Mouse (Mus musculus): ENCODE results near the gene Slc7a5. TPM values are rescaled to one million over a fixed set of nuclear protein-coding genes. Genes with fewer than 3 reads are reported as not detected.

The Slc7a5 gene
- polyA plus RNA-seq, 1 experiment: 0.67 TPM

DNA sequence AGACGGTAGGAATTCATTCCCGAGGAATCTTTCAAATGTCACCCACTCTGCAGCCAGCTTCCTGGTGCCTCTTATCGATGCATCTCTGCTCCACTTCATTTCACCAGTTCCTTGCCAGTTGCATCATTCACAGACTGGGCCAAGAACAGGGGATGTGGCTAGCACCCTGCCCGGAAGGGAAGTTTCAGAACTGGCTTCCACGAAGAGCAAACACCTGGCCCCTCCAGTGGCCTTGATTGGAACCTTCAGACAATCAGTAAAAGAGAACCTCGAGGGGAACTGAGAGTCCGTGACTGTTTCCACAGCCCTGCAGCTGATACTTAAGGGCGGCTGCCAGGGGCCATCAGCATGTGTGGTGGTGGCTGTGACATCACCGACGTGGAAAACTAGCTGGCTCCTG lies 59.0 kb downstream of the Slc7a5 start:
- Histone ChIP-seq H3K4me3 (ENCODE audit: insufficient read depth, low read depth, low read length) (no peak overlapping the region), H3K4me1 (ENCODE audit: control insufficient read depth, insufficient read depth, insufficient read length, low read length) (no peaks in the 10 kb centered on the region), H3K27ac (replicated peaks; ENCODE audit: low read depth, low read length) (no peak overlapping the region)

- Histone ChIP-seq H3K27ac (replicated peaks; ENCODE audit: low read depth, low read length) (no peak overlapping the region), H3K4me3 (ENCODE audit: insufficient read depth, low read depth, low read length) (no peak overlapping the region), H3K4me1 (ENCODE audit: control insufficient read depth, insufficient read depth, insufficient read length, low read length) (no peaks in the 10 kb centered on the region)
Observed at GRCm38 (mm10) chr8:121847987-121848386, 59.5 kb downstream of the Slc7a5 start.

GRCm38 (mm10) chr8:121847261-121847822 lies 60.2 kb downstream of the Slc7a5 start:
- no peak overlapping the region for H3K27ac ChIP-seq (replicated peaks; ENCODE audit: low read depth, low read length)
- no peak overlapping the region for H3K4me3 ChIP-seq (ENCODE audit: insufficient read depth, low read depth, low read length)
- no peaks in the 10 kb centered on the region for H3K4me1 ChIP-seq (ENCODE audit: control insufficient read depth, insufficient read depth, insufficient read length, low read length)

- no peaks in the 10 kb centered on the region for H3K4me1 ChIP-seq (ENCODE audit: control insufficient read depth, insufficient read depth, insufficient read length, low read length)
- H3K4me3 ChIP-seq (ENCODE audit: insufficient read depth, low read depth, low read length): no peak overlapping the region
- no peak overlapping the region for H3K27ac ChIP-seq (replicated peaks; ENCODE audit: low read depth, low read length)
Observed at GRCm38 (mm10) chr8:121846815-121847214, 60.7 kb downstream of the Slc7a5 start.

- H3K4me3 ChIP-seq (ENCODE audit: insufficient read depth, low read depth, low read length): no peak overlapping the region
- H3K4me1 ChIP-seq (ENCODE audit: control insufficient read depth, insufficient read depth, insufficient read length, low read length): no peaks in the 10 kb centered on the region
- no peak overlapping the region for H3K27ac ChIP-seq (replicated peaks; ENCODE audit: low read depth, low read length)
Observed at GRCm38 (mm10) chr8:121844765-121845164, 62.7 kb downstream of the Slc7a5 start.

DNA sequence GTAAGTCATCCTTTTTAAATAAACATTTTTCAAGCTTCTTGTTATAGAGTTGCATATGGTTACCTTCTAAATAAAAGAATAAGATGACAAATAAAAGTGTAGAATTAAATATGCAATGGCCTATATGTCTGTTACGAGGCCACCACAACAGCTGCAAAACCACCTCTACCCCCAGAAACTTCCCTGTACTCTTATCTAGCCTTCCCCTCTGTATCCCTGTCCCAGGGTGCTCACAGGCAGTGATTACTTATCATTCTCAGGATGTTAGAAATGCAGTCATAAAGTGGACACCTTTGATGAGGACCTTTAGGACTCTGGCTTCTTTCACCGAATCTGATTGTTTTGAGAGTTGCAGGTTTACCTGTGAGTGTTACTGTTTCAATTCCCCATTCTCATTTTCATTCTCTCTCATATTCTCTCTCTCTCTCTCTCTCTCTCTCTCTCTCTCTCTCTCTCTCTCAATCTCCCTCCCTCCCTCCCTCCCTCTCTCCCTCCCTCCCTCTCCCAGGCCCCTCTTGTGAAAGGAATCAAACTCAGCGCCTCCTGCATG lies 64.2 kb downstream of the Slc7a5 start:
- Histone ChIP-seq H3K4me3 (ENCODE audit: insufficient read depth, low read depth, low read length) (no peak overlapping the region), H3K4me1 (ENCODE audit: control insufficient read depth, insufficient read depth, insufficient read length, low read length) (no peaks in the 10 kb centered on the region), H3K27ac (replicated peaks; ENCODE audit: low read depth, low read length) (no peak overlapping the region)

- H3K4me3 ChIP-seq (ENCODE audit: insufficient read depth, low read depth, low read length): no peak overlapping the region
Observed at GRCm38 (mm10) chr8:121842064-121842955, 65.2 kb downstream of the Slc7a5 start.

GRCm38 (mm10) chr8:121841242-121841641 lies 66.3 kb downstream of the Slc7a5 start:
- Histone ChIP-seq H3K4me3 (ENCODE audit: insufficient read depth, low read depth, low read length) (no peak overlapping the region), H3K4me1 (ENCODE audit: control insufficient read depth, insufficient read depth, insufficient read length, low read length) (no peaks in the 10 kb centered on the region), H3K27ac (replicated peaks; ENCODE audit: low read depth, low read length) (no peak overlapping the region)

More at GRCm38 (mm10) chr8:121842064-121842955, 65.2 kb downstream of the Slc7a5 start:
- Histone ChIP-seq H3K4me1 (ENCODE audit: control insufficient read depth, insufficient read depth, insufficient read length, low read length) (no peaks in the 10 kb centered on the region), H3K27ac (replicated peaks; ENCODE audit: low read depth, low read length) (no peak overlapping the region)

DNA sequence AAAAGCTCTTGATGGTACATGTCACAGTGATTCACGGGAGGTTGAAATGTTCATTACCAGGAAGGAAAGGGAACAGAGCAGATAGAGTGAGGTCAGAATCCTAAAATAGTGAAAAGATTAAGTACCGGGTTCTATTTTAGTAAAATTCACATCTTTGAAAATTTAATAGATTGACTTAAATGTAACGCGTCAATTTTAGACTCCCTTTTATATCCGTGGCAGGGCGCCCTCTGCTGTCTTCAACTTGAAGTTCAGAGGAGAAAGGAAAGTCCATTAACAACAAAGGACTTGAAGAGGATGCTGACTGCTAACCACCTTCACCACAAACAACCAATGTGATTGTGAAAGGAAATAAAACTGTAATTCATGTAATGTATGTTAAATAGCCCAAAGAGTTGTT lies 75.0 kb downstream of the Slc7a5 start:
- no peak overlapping the region; the same call in 1 of the 2 replicates for H3K4me3 ChIP-seq (ENCODE audit: insufficient read depth, low read depth, low read length)
- H3K27ac ChIP-seq (replicated peaks; ENCODE audit: low read depth, low read length): peak overlapping the region; percentile 43; the same call in 1 of the 2 replicates
- peaks cover 5% of the 10 kb centered on the region for H3K4me1 ChIP-seq (ENCODE audit: control insufficient read depth, insufficient read depth, insufficient read length, low read length)

GRCm38 (mm10) chr8:121832061-121832460 lies 75.4 kb downstream of the Slc7a5 start:
- Histone ChIP-seq H3K4me1 (ENCODE audit: control insufficient read depth, insufficient read depth, insufficient read length, low read length) (peaks cover 5% of the 10 kb centered on the region), H3K4me3 (ENCODE audit: insufficient read depth, low read depth, low read length) (no peak overlapping the region), H3K27ac (replicated peaks; ENCODE audit: low read depth, low read length) (no peak overlapping the region)

Other genes with a start within 250 kb of the Slc7a5 start
- not detected in 2 replicates for gene Jph3, start 178.1 kb downstream of the Slc7a5 start, polyA plus RNA-seq (2012; ENCODE audit: insufficient read depth, insufficient read length, missing spikeins)
- 10.5 and 11.4 TPM in 2 replicates for gene Klhdc4, start 78.1 kb downstream of the Slc7a5 start, polyA plus RNA-seq (2012; ENCODE audit: insufficient read depth, insufficient read length, missing spikeins)
- not detected in 2 replicates for gene Car5a, start 37.2 kb upstream of the Slc7a5 start, polyA plus RNA-seq (2012; ENCODE audit: insufficient read depth, insufficient read length, missing spikeins)
- gene Banp, start 42.1 kb upstream of the Slc7a5 start, polyA plus RNA-seq (2012; ENCODE audit: insufficient read depth, insufficient read length, missing spikeins): 2.6 and 11.8 TPM in 2 replicates